Mouse (Mus musculus) liver, adult (tissue): ENCODE results near the gene Proser1.
A peak's percentile ranks its signal among the peaks of the same experiment; 100 is the strongest.

Experiments used
- GATA4 ChIP-seq: IDR thresholded peaks from 2 replicates; pipeline ENCODE4 v1.6.1; 2014; ENCODE audit warnings: mild to moderate bottlenecking, low read length; ENCODE audit not compliant: insufficient replicate concordance

Proser1 gene

GRCm38 (mm10) chr3:53463046-53463764 is at the start of gene Proser1, which contains the start of gene Nhlrc3:
Gene Proser1 (plus strand): TSS chr3:53463666.
Gene Nhlrc3 (minus strand): TSS chr3:53463332.
- peak; percentile 78; the same call in 1 of the 2 replicates for TF ChIP-seq GATA4

DNA sequence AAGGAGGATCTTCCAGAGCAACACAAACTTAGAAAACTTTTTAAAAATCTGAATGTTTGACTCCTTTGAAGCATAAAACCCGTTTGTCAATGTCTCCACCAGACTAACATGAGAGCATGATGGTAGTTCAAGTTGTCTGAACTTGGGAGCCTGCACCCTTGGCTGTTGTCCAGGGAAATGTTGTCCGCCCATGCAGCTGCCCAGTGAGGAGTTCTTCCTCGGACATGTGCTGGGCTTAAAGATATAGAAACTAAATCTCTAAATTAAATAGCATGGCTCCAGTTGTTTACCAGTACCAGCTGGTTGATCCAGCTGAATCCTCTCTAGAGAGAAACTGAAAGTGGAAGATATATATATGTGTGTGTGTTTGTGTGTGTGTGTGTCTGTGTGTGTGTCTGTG is 49.5 kb upstream of the Proser1 start:
- no peak for TF ChIP-seq GATA4

DNA sequence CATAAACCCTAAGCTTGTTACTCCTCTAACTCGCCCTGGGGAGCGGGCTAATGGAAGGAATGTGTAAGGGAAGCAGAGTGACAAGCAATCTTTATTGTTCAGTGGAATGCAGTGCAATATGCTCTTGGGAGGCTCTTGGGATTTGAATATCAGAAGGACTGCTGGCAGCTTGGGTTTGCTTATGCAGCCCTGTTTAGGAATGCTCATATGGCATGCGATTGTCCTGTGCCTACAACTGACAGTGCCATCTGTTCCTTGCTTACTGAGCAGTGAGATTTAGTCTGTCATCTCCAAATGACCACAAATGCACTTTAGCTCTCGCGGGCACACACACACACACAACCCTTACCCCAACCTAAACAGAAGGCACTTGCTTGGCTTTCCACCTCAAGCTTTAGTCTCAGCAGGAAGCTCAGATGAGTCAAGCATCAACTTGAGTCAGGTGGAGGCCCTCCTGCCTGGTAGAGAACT is 47.4 kb upstream of the Proser1 start:
- TF ChIP-seq GATA4: no peak

- TF ChIP-seq GATA4: no peak
Observed at GRCm38 (mm10) chr3:53417701-53418100, 45.8 kb upstream of the Proser1 start.

GRCm38 (mm10) chr3:53421656-53422055 is 41.8 kb upstream of the Proser1 start:
- TF ChIP-seq GATA4: no peak

DNA sequence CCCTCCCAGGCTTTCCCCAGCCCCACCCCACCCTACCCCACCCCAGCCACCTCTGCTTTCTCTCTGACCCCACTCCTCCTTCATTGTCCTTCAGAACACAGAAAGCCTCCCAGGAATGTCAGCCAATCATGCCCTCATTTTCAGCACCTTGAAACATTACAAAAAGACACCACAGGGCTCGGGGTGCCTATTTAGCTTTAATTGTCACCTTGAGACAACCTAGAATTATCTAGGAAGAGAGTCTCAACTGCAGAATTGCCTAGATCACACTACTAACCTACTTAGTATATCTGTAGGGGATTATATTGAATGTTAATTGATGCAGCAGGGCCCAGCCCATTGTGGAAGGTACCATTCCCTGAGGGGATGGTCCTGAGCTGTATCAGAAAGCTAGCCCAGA is 40.8 kb upstream of the Proser1 start:
- no peak for TF ChIP-seq GATA4

- TF ChIP-seq GATA4: no peak
Observed at GRCm38 (mm10) chr3:53423576-53423975, 39.9 kb upstream of the Proser1 start.

DNA sequence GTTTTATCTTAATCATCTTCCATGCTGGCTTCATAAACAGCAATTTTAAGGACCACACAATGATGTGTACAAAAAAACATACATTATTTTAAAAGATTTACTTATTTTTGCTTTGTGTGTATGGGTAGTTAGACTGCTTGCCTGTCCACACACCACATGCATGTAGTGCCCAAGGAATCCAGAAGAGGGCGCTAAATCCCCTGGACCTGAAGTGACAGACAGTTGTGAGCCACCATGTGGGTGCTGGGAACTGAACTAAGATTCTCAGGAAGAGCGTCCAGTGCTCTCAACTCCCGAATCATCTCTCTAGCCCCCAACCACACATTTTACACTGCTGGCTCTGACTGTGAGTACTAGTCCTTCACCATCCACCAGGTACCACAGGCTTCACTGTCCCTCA is 28.9 kb upstream of the Proser1 start:
- TF ChIP-seq GATA4: no peak

- no peak for TF ChIP-seq GATA4
Observed at GRCm38 (mm10) chr3:53436550-53436949, 26.9 kb upstream of the Proser1 start.

GRCm38 (mm10) chr3:53445540-53445939 is 17.9 kb upstream of the Proser1 start:
- TF ChIP-seq GATA4: no peak

- TF ChIP-seq GATA4: no peak
Observed at GRCm38 (mm10) chr3:53446801-53447200, 16.7 kb upstream of the Proser1 start.

DNA sequence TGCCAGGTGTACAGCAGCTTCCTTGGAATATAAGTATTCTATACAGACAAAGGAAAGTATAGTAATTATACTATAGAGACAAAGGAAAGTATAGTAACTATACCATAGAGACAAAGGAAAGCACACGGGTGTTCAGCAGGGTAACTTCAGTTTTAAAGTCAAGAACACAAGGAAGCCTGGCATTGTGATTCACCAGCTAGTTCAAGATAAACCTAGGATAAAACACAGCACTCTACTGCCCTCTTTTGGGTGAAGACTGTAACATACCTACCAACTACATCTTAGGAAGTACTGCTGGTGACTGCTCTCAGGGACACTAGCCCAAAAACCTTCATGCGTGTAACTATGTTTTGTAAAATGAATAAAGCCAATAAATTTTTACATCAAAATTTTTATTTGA is 15.3 kb upstream of the Proser1 start:
- peak; percentile 69; the same call in 1 of the 2 replicates for TF ChIP-seq GATA4

- no peak for TF ChIP-seq GATA4
Observed at GRCm38 (mm10) chr3:53450666-53451065, 12.8 kb upstream of the Proser1 start.

DNA sequence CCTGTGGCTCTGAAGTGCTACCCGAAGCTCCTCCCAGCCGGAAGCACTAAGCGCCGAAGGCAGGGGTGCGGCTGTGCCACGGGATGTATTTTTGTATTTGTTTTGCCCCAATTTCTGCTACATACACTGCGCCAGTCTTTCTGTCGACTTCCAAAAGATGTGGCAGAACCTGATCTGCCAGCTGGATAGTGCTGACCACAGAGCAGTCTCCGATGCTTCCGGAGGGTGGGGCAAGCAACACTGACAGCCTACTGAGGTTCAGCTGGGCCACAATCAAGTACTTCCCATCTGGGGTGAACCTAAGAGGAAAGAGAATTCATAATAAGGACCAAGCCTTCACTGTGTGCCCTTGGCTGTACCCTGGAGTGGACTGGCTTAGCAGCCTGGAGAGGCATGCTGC is 11.1 kb upstream of the Proser1 start:
- 0 out of 2 replicates have a peak, but pooled peaks have one; percentile 2 for TF ChIP-seq GATA4

DNA sequence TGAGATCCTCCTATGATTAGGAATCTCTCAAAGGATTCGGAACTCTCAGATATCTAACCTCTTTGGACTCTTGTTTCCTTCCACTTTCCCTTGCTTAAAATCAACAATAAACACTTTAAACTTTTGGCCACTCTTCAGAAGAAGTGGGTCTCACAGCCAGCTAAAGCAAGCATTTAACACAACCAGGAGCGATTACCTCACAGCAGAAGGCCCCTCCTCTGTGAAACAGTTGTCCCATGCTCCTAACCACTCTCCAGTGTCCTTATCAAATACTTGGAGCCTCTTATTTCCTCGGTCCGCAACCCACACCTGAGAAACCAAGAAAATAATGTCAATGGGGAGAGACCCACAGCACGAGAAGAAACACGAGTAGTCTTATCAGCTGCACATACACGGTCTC is 10.1 kb upstream of the Proser1 start:
- TF ChIP-seq GATA4: no peak

DNA sequence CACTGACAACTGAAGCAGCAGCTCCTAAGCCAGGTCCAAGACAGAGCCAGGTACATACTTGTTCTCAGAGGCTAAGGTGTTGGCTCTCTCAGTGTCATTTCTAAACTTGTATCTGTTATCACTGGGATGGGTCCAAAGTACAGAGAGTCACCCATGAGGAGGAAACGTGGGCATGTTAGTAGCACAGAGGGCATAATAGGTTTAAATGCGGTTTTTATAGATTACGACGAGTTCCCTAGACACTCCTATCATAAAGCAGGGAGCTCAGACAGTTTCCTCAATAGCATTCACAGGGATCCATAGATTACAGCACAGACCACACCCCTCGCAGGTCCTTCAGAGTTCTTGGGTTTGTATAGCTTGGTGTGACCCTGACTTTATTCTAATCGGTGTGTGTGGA is 9.5 kb upstream of the Proser1 start:
- TF ChIP-seq GATA4: peak; percentile 83; the same call in 1 of the 2 replicates

DNA sequence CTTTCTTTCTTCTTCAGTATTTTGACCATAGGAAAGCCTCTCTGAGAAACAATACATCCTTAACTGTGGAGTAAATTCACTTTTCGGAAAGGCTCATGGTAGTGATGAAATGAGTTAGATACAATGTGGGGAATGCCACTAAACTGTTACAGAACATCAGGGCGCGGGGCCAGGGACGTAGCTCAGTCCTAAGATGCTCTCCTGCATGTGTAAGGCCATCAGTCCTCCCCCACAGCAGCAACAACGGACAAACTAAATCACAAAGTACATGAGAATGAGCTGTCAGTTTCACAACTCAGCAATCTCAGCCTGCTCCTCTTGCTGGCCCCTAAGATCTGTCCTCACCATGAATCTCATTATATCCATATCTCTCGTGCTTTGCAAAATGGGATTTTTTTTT is 8.9 kb upstream of the Proser1 start:
- TF ChIP-seq GATA4: no peak
